Mouse (Mus musculus) heart, adult 2 months (tissue): ENCODE measurements at regions not wholly inside any gene's neighbourhood (a gene's known extent, or its start where the extent isn't known, plus 50 kb on each side); places are given as distances from the start of the nearest gene placed in this dataset.

Experiments
- CTCF ChIP-seq: fragments of 200-600 bp; IDR thresholded peaks from 2 replicates; pipeline ENCODE4 v1.8.1; 2022; ENCODE audit warnings: antibody characterized with exemption, mild to moderate bottlenecking, moderate library complexity
- POLR2A ChIP-seq: fragments of 200-500 bp; IDR thresholded peaks from 2 replicates; pipeline ENCODE4 v1.6.1; 2011; ENCODE audit warnings: mild to moderate bottlenecking, low read depth, low read length, control low read depth; ENCODE audit not compliant: insufficient read depth

- no peak for TF ChIP-seq CTCF
- TF ChIP-seq POLR2A = no peak
These were observed 77.1 kb upstream of the Mrps10 start for GRCm38 (mm10) chr17:47291558-47291957.
